Mouse (Mus musculus): ENCODE data around the gene Ppif.

GRCm38 (mm10) chr14:25661185-25661920 is 32.6 kb upstream of the Ppif start:
- TF ChIP-seq ZC3H11A (IDR thresholded peaks at IDR 0.05; ENCODE audit: borderline replicate concordance, low read depth, low read length), result no peak
- TF ChIP-seq HCFC1 (IDR thresholded peaks at IDR 0.05; ENCODE audit: borderline replicate concordance, insufficient read depth, low read length), result no peak
- no peak for TF ChIP-seq CHD2 (IDR thresholded peaks at IDR 0.05; ENCODE audit: low read depth, low read length)
- no peak for TF ChIP-seq ZNF384 (IDR thresholded peaks at IDR 0.05; ENCODE audit: low read depth, low read length)

Data from ES-E14 (cell line).